Mouse (Mus musculus) G1E (cell line): ENCODE results near the gene Cnga3.

Experiments used
- CTCF ChIP-seq: IDR thresholded peaks from 2 replicates; pipeline ENCODE4 v1.5.1; 2012; ENCODE audit warnings: low read depth, low read length, inconsistent platforms, mixed read lengths
- GATA1 ChIP-seq: IDR thresholded peaks from 2 replicates; pipeline ENCODE4 v1.6.1; 2012; ENCODE audit warnings: borderline replicate concordance, low read length, inconsistent platforms, mixed read lengths
- GATA2 ChIP-seq: IDR thresholded peaks from 2 replicates; pipeline ENCODE4 v1.6.1; 2012; ENCODE audit warnings: low read depth, low read length, inconsistent platforms, borderline replicate concordance
- POLR2AphosphoS5 ChIP-seq: IDR thresholded peaks from 2 replicates; pipeline ENCODE4 v1.6.1; 2012; ENCODE audit warnings: low read depth, low read length, inconsistent platforms; ENCODE audit not compliant: insufficient replicate concordance
- TAL1 ChIP-seq: conservative IDR thresholded peaks from 2 replicates; pipeline ENCODE4 v1.6.1; 2012; ENCODE audit warnings: low read depth, low read length, inconsistent platforms, mixed read lengths

GRCm38 (mm10) chr1:37222002-37222401 is 7.8 kb downstream of the Cnga3 start:
- no peak for TF ChIP-seq GATA2
- no peak for TF ChIP-seq CTCF
- TF ChIP-seq TAL1 = no peak
- no peak for TF ChIP-seq POLR2AphosphoS5
- TF ChIP-seq GATA1 = no peak
